Mouse (Mus musculus): ENCODE measurements around the gene Acin1.
A peak's percentile ranks its signal among the peaks of the same experiment; 100 is the strongest.

The Acin1 gene

GRCm38 (mm10) chr14:54696752-54697151 is 10.0 kb upstream of the Acin1 start:
- DNase-seq = no peak

DNA sequence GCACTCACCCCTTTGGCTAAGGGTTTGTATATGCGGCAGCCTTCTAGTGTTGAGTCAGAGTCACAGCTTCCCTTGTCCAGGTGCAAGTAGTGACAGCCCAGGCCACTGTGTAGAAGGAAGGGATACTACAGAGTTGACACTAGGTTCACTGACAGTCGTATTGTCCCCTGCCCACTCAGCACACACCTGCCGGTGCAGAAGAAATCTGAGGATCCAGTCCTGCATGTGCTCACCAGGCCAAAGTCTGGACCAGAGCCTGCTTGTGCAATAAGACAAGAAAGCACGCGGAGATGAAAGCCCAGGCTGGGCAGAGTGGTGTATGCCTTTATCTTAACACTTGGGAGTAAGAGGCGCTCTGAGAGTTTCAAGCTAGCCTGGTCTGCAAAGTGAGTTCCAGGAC is 8.3 kb upstream of the Acin1 start:
- DNase-seq = no peak

- DNase-seq = no peak
Observed at GRCm38 (mm10) chr14:54687251-54687650, 520 bp upstream of the Acin1 start.

GRCm38 (mm10) chr14:54686063-54686521 is 639 bp downstream of the Acin1 start, which contains the start of gene 1700123O20Rik:
Gene 1700123O20Rik, plus strand, starts transcription at chr14:54686216.
- peak; percentile 88 for DNase-seq

DNA sequence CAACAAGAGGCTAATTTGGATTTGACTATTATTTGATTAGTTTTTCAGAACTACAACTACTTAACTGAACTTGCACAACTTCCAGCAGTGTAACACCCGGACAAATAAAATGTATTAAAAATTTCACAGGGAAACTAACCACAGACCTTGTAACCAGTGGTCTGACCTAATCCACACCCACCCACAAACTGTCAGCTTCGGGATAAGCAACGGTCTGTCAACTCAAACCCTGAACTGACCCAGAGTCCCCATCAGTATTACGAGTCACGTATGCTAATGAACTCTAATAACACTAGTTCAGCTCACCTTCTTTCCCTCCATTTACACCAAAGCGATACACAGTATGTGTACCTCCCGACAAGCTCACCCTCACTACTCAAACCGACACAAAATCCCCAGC is 1.3 kb downstream of the Acin1 start:
- DNase-seq = no peak

DNA sequence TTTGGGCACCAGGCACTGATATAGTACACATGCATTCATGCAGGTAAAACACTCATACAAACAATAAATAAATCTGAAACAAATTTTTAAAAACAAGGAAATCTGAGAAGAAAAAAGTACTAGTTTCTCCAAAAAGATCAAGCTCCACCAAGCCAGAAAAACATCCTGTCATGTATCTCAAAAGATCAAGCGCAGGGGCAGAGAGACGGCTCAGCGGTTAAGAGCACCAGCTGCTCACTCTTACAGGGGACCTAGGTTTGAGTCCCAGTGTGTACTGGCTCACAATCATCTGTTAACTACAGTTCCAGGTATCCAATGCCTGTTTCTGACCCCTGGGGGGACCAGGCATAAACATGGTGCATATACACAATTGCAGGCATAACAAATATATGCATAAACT is 4.3 kb downstream of the Acin1 start:
- no peak for DNase-seq

DNA sequence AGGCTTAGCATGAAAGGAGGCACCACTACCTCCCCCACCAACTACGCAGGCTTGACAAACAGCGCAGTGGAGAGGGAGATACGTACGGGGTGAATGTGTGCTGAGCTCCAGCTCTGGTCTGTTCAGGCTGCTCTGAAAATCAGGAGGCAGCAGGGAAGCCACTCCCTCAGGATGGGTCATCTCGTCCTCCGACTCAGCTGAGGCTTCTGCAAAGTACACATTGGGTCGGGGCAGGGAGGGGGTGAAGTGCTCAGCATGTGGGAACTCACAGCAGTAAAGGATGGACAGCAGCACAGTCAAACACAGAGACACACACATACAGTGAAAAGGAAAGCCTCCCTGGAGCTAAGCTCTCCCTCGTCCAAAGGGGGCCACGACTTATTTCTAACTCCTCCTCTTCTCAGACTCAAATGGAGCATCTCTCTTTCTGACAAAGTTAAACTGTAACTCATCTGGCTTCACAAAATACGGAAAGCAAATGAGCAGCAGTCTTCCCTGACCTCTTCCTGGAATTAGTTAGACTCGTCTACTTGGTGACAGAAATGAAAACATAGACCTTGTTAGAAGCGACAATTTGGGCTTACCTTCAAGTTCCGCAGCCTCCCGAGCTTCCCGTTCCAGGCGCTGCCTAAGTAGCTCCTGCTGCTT is 8.0 kb downstream of the Acin1 start:
- DNase-seq = no peak

- DNase-seq = no peak
Observed at GRCm38 (mm10) chr14:54676290-54676689, 10.4 kb downstream of the Acin1 start.

DNA sequence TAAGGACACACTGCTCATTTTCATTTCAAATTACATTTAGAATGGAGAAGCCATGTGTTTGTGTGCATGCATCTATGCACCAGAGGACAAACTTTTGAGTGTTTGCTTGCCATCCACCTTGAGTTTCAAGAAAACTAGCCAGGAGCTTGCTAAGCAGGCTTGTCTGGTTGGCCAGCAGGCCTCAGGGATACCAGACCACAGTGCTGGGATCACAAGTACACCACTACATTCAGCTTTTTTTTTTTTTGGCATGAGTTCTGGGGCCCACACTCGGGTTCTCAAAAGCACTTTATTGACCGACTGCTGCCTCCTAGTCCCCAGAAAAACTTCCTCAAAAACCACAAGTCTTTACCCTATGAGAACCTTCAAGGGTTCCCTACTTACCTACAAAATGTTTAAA is 12.4 kb downstream of the Acin1 start:
- no peak for DNase-seq

DNA sequence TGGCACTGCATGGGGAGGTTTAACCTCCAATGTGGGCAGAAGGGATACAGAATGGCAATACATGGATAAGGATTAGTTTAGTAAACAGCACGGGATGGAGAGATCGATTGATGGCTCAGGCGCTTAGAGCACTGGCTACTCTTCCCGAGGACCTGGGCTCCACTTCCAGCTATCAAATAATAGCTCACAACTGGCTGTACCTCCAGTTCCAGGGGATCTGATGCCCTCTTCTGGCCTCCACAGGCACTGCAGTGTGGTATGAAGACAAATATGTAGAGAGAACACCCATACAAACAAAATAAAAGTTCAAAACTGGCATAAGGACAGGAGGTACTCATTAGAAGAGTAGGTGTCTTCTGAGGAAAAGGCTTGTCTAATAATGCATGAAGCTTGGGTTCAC is 17.4 kb downstream of the Acin1 start:
- DNase-seq = peak; percentile 48

- DNase-seq = no peak
Observed at GRCm38 (mm10) chr14:54664477-54665222, 22.1 kb downstream of the Acin1 start.

- no peak for DNase-seq
Observed at GRCm38 (mm10) chr14:54660009-54660408, 26.7 kb downstream of the Acin1 start.

GRCm38 (mm10) chr14:54653496-54653895 is 33.2 kb downstream of the Acin1 start:
- DNase-seq = peak; percentile 87

- no peak for DNase-seq
Observed at GRCm38 (mm10) chr14:54652787-54653186, 33.9 kb downstream of the Acin1 start.

GRCm38 (mm10) chr14:54651556-54651955 is 35.2 kb downstream of the Acin1 start:
- no peak for DNase-seq

DNA sequence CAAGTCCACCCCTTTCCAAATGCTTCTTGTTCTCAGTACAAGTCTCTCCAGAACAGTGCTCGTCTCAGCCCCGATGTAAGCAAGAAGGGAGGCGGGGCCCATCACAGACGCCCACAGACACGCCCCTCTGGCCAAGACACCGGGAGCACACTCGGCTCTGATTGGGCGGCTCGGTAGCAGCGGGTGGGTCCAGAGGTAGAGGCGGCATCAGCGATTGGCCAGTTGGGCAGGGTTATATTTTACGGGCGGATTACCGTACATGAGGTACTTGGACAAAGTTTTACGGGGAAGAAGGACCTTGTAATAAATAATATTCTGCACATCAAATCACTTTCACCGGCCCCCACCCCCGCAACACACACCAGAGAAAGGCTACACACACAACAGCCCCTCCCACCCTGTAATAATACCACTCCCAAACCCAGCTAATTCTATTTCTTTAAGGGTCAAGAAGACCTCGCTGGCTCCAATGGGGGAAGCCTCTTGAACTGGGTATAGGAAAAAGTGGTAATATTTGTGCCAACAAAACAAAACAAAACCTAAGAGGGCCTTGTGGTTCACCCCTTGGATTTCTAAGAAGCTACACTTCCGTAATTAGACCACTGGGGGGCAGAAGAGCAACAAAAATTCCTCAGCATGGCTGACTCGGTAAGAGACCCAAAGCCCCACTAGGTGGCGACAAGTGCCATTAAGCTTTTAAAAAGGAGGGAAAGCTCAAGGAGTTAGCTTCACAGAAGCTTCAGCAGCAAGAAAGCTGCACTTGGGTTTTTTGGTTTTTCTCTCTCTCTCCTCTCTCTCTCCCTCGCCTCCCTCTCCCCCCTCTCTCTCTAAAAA is 35.9 kb downstream of the Acin1 start:
- peak; percentile 91 for DNase-seq

DNA sequence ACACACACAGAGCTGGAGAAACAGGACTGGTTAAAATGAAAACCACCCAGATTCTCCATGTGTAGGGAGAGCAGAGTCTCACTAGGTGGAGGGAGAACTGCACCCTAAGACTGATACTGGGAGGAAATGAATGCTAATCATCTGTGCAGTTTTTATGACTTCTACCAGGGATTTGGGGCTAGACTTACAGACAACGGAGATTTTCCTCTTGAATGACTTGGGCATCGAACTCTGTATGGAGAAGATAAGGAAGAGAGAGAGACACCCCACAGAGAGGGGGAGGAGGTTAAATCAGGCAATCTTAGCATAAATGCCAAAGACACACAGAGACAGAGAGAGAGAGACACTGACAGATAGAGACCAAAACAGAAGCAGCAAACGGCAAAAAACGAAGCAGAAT is 38.8 kb downstream of the Acin1 start:
- DNase-seq = no peak

DNA sequence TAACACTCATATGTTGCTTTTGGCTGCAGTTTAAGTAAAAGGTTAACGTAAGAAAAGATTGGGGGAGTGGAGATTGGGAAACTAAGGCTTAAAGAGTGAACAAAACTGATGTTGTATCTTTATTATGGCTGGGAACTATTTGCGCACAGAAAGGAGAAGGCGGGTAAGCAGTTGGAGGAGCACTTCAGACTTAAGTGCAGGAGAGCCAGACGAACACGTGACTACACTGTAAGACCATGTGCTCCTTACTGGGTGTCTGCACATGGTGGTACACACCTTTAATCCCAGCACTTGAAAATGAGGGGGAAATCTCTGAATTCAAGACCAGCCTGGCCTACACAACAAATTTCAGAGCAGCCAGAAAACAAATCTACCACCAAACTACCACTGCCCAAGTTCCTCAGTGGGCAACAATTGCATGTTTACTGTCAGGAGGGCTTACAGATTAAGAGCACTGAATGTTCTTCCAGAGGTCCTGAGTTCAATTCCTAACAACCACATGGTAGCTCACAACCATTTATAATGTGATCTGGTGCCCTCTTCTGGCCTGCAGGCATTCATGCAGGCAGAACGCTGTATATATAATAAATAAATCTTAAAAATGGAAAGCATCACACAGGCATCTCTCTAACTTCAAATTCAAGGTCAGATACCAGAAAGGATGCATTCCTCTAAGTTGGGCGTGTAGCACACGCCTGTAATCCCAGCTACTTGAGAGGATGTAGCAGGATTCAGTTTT is 39.7 kb downstream of the Acin1 start:
- no peak for DNase-seq

DNA sequence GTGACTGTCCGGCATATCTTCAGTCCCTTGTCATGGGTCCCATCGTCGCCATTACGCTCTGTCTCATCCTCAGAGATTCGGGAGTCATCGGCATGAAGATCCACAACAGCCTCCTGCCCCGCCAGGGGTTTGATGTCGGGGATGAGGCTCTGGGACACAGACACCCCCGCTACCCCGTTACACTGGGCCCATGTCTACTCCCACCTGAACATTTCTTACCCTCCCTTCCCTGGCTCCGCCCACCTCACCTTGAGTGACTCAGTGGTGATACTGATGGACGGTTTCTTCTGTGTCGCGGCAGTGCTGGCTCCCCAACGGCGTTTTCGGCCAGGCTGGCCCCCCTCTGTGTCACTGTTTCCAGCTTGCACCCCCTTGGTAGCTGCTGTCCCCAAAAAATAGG is 40.3 kb downstream of the Acin1 start:
- no peak for DNase-seq

DNA sequence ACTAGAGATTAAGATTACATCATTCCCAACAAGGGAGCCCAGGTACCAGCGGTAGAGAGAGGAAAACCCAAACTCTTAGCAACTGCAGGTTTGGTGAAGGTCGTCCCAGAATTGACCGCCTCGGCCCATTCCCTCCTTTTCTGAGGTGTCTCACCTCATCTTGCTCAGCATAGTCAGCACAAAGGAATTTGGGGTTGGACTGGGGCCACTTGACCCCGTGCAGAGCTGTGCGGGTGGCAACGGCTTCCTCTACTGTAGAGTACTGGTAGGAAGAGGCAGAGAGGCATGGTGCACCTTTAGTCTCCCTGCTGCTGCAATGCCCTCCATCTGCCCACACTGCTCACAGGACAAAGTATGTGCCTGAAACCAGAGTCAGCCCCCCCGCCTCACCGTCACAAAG is 42.4 kb downstream of the Acin1 start:
- no peak for DNase-seq

GRCm38 (mm10) chr14:54643011-54643410 is 43.7 kb downstream of the Acin1 start:
- no peak for DNase-seq

DNA sequence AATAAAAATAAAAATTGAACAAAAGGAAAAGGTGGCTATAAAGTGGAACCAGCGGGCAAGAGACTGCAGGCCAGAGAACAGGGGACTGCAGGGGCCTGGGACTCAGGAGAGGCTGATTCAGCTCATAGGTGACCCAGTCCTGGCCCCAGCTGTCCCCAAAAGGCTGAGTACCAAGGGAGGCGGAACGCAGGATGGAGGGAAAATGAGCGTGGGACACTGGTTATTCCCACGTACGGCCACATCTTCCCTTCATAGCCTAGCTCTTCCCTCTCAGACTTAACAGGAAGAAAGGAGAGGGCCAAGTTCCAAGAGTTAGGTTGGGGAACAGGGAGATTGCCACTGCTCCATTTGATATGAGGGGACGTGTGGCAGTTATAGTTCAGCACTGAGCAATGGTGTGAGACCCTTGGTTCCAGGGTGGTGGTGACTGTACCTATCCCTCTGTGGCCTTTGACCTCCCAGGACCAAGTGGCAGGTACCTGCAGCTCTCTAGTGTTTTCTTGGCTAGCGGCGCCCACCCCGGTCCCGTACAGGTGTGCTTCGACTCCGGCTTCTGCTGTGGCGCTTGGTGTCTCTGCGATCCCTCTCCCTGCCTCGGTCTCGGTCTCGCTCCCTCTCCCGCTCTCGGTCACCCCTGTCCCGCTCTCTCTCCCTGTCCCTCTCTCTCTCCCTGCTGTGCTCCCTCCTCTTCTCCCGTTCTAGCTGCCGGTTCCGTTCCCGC is 44.3 kb downstream of the Acin1 start:
- DNase-seq = no peak
